ENCODE assay signal across 34 mouse cellular contexts in the genomic region with DNA sequence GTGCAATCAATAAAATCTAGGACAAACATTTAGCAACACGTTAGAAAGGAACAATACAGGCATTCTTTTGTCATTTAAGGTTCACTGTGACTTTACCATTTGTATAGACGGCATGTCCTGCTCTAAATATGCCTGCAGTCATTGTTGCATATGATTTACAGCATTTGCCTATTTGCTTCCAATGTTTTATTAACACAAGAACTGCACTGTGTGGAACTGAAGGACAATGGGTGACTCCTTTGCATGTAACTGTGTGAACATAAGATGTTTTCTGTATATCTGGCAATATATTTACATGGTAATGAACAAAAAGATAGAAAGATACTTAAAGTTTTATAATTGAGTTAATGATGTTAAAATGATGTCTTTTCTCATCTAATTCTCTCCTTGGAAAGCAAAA. TPM values are rescaled to one million over a fixed set of nuclear protein-coding genes. Genes with fewer than 3 reads are reported as not detected.
"Had no signal": no experiment of that assay in that cellular context is flagged by ENCODE, and none has a peak within 500 bp of the region (broad histone marks: within the 10 kb centered on the region; RNA-seq: fewer than 3 reads in every experiment).

No protein-coding gene starts in this region.

- DNase-seq: left cerebral cortex, postnatal 4 days; liver; liver, embryonic 13.5 days; liver, postnatal 0 days; lung, adult 18-20 months; lung, adult 2 months; lung, embryonic 14.5 days; lung, postnatal 10 days; lung, postnatal 14 days; lung, postnatal 36 days; lung, postnatal 4 days; midbrain, embryonic 14.5 days had no signal

- H3K4me1 ChIP-seq: limb, embryonic 12.5 days; limb, embryonic 13.5 days; limb, embryonic 15.5 days; liver, embryonic 12.5 days; liver, embryonic 13.5 days; liver, embryonic 15.5 days; lung, embryonic 15.5 days; megakaryocyte, embryonic 14.5 days; midbrain, embryonic 10.5 days; midbrain, embryonic 12.5 days; midbrain, embryonic 13.5 days; midbrain, embryonic 15.5 days had no signal

- H3K4me3 ChIP-seq: left cerebral cortex, adult 2 months; limb, embryonic 10.5 days; limb, embryonic 12.5 days; limb, embryonic 13.5 days; limb, embryonic 15.5 days; liver, embryonic 12.5 days; liver, embryonic 13.5 days; liver, embryonic 15.5 days; lung, embryonic 15.5 days; megakaryocyte, embryonic 14.5 days; midbrain, embryonic 10.5 days; midbrain, embryonic 12.5 days; midbrain, embryonic 13.5 days; midbrain, embryonic 15.5 days; myocyte had no signal

- H3K27ac ChIP-seq: left cerebral cortex, adult 2 months; limb, embryonic 10.5 days; limb, embryonic 12.5 days; limb, embryonic 13.5 days; limb, embryonic 15.5 days; liver, embryonic 12.5 days; liver, embryonic 13.5 days; liver, embryonic 14.5 days; liver, embryonic 15.5 days; lung, embryonic 15.5 days; macrophage; midbrain, embryonic 10.5 days; midbrain, embryonic 12.5 days; midbrain, embryonic 13.5 days; midbrain, embryonic 15.5 days had no signal

- H3K4me2 ChIP-seq: limb, embryonic 12.5 days; limb, embryonic 13.5 days; limb, embryonic 15.5 days; liver, embryonic 11.5 days; liver, embryonic 12.5 days; liver, embryonic 13.5 days; liver, embryonic 15.5 days; lung, embryonic 14.5 days; lung, embryonic 15.5 days; midbrain, embryonic 11.5 days; midbrain, embryonic 12.5 days; midbrain, embryonic 13.5 days; midbrain, embryonic 15.5 days had no signal

- H3K9me3 ChIP-seq: limb, embryonic 10.5 days; limb, embryonic 12.5 days; limb, embryonic 13.5 days; limb, embryonic 15.5 days; liver, embryonic 12.5 days; liver, embryonic 13.5 days; liver, embryonic 15.5 days; lung, embryonic 15.5 days; midbrain, embryonic 10.5 days; midbrain, embryonic 12.5 days; midbrain, embryonic 13.5 days; midbrain, embryonic 15.5 days had no signal

- H3K36me3 ChIP-seq: limb, embryonic 10.5 days; limb, embryonic 12.5 days; limb, embryonic 13.5 days; limb, embryonic 15.5 days; liver, embryonic 12.5 days; liver, embryonic 13.5 days; liver, embryonic 15.5 days; lung, embryonic 15.5 days; midbrain, embryonic 10.5 days; midbrain, embryonic 12.5 days; midbrain, embryonic 13.5 days; midbrain, embryonic 15.5 days had no signal

- H3K27me3 ChIP-seq: limb, embryonic 12.5 days; limb, embryonic 13.5 days; limb, embryonic 15.5 days; liver, embryonic 12.5 days; liver, embryonic 13.5 days; liver, embryonic 15.5 days; lung, embryonic 15.5 days; megakaryocyte, embryonic 14.5 days; midbrain, embryonic 12.5 days; midbrain, embryonic 13.5 days; midbrain, embryonic 15.5 days had no signal

- ATAC-seq: liver, embryonic 12.5 days; liver, postnatal 0 days; lung, postnatal 0 days; midbrain, embryonic 13.5 days; midbrain, embryonic 15.5 days; midbrain, embryonic 16.5 days had no signal

- H3K9ac ChIP-seq: limb, embryonic 12.5 days; limb, embryonic 13.5 days; limb, embryonic 15.5 days; liver, embryonic 12.5 days; liver, embryonic 13.5 days; liver, embryonic 14.5 days; liver, embryonic 15.5 days; liver, postnatal 0 days; lung, embryonic 14.5 days; lung, embryonic 15.5 days; midbrain, embryonic 12.5 days; midbrain, embryonic 13.5 days; midbrain, embryonic 15.5 days had no signal

RNA-seq across cellular contexts. Expression of a gene that starts 57.1 kb away (rescaled TPM):
- polyA plus RNA-seq: liver, adult 2 months; liver, embryonic 16.5 days; macrophage had no signal
